Mouse (Mus musculus): ENCODE data around the gene Cacng8. TPM values are rescaled to one million over a fixed set of nuclear protein-coding genes. Genes with fewer than 3 reads are reported as not detected.

Cacng8 gene
- total RNA-seq (2021) = 2.5 and 5.1 TPM in 2 replicates
- long read RNA-seq = 0 reads

DNA sequence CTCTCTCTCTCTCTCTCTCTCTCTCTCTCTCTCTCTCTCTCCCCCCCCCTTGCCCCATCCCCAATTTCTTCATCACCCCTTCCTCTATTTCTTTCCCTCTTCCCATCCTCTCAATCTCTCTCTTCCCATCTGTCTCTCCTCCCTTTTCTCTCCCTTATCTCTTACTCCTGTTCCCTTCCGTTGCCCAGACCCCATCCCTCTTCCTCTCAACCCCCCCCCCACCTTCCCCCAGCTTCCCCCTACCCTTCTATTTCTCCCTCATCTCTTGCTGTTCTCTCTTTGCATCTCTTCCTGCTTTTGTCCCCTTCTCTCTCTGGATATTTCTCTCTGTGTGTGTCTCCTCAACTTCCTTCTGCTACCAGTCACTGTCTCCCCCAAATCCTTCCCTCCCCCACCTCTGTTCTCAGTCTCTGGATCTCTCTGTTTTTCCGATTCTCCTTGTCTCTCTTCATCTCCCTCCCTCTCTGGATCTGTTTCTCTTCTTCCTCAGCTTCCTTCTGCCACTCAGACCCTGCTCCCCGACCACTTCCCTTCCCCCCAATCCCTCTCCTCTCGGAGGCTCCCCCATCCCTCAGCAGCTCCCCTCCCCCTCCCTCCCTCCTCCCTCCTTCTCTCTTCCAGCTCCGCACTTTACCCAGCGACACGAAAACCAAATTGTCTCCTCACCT lies at the start of gene Cacng8:
Gene Cacng8 (plus strand): TSS at position 271 of the 668 bp plus-strand sequence.
- DNase-seq = no peak

GRCm38 (mm10) chr7:3343861-3344260 lies 46.6 kb upstream of the Cacng8 start:
- DNase-seq = no peak

DNA sequence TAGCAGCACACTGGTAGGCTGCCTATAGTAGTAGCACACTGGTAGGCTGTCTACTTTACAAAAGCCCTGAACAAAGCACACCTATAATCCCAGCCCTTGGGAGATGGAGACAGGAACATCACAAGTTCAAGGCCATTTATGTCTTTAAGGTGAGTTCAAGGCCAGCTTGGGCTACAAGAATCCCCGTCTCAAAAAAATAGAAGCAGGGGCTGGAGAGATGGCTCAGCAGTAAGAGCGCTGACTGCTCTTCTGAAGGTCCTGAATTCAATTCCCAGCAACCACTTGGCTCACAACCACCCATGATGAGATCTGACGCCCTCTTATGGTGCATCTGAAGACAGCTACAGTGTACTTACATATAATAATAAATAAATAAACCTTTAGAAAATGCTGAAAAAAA lies 45.2 kb upstream of the Cacng8 start:
- no peak for DNase-seq

GRCm38 (mm10) chr7:3347366-3348287 lies 42.9 kb upstream of the Cacng8 start:
- DNase-seq = no peak

DNA sequence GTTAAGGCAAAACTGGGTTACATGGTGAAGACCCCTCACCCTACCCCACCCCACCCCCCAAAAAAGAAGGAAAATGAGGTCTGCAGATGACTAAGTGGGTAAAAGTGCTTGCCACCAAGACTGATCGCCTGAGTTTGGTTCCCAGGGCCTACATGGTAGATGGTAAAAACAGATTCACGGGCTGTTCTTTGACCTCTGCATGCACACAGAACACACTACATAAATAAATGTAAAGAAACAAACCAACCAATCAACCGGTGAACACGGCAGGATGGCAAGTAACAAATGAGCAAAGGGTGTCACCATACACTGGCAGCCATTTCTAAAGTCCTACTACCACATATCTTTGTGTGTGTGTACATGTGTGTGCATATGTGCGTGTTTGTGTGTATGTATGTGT lies 42.2 kb upstream of the Cacng8 start:
- no peak for DNase-seq

GRCm38 (mm10) chr7:3349775-3350174 lies 40.7 kb upstream of the Cacng8 start:
- no peak for DNase-seq

GRCm38 (mm10) chr7:3351536-3351935 lies 38.9 kb upstream of the Cacng8 start:
- no peak for DNase-seq

- peak; percentile 19 for DNase-seq
Measured at GRCm38 (mm10) chr7:3354850-3355249, 35.6 kb upstream of the Cacng8 start.

- no peak for DNase-seq
Measured at GRCm38 (mm10) chr7:3360678-3361077, 29.8 kb upstream of the Cacng8 start.

DNA sequence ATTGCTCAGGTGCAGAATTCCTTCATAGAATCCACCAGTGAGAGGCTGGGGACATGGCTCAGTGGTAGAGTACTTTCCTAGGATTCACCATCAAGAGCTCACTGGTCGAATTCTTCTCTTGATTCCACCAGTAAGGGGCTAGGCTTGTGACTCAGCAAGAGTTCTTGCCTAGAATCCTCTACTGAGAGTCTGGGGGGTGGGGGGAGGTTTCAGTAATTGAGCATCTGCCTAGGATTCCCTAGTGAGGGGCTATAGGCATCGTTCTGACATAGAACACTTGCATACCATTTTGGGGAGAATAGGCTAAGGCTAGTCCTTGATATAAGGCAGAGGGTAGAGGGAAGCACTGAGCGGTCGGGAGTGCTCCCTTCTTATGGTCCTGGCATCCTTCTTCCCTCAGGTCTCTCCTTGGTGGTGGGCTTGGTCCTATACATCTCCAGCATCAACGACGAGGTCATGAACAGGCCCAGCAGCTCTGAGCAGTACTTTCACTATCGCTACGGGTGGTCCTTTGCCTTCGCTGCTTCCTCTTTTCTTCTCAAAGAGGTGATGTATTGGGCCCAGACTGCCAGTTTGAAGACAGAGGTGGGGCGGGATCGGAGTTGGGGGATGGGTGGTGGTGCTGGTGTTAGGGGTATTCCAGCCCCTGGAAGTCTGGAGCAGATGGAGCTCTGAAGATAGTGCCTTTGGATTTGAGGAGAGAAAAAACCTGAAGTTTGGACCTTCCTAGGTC lies 24.8 kb upstream of the Cacng8 start:
- DNase-seq = no peak

DNA sequence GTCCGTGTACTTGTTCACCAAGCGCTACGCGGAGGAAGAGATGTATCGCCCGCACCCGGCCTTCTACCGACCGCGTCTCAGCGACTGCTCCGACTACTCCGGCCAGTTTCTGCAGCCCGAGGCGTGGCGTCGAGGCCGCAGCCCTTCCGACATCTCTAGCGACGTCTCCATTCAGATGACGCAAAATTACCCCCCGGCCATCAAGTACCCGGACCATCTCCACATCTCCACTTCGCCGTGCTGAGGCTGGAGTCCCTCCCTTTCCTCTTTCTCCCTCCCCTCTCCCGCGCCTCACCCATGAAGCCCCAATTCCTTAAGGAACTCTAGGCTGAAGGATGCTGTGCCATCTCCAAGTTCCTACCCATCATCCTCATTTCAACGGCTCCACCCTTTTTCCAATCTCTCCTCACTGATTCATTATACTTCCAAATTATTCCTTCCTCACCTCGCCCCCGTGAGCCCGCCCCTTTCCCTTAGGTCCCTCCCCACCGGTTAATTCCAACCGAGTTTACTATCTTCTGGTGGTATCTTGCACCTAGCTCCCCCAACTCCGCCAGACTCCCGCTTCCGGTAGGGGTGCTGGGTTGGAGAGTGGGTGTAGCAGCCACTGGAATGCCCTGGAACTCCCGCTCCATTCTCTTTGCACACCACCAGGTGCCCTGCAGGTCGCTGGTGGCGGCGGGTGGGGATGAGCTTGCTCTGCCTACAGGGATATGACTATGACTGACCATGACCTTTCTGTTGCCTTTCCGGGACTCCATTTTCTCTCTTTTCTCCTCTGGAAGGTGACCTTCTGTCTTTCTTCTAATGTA lies 23.6 kb upstream of the Cacng8 start:
- no peak for DNase-seq

- DNase-seq = no peak
Measured at GRCm38 (mm10) chr7:3367569-3367968, 22.9 kb upstream of the Cacng8 start.

DNA sequence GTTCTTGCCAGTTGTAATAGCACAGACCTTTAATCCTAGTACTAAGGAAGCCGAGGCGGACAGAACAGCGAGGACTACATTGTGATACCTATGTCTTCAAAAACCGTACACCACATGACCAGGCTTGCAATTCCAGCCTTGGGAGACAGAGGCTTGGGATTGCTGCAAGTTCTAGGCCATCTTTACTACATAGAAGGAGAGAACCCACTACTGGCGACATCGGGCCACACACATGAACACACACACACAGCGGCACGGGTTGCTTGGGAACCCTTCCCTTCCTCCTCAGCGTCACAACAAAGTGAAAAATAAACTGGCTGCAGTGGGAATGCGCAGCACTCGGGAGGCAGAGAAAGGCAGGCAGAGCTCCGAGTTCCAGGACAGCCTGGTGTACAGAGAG lies 22.2 kb upstream of the Cacng8 start:
- DNase-seq = no peak

GRCm38 (mm10) chr7:3369189-3369588 lies 21.3 kb upstream of the Cacng8 start:
- no peak for DNase-seq

DNA sequence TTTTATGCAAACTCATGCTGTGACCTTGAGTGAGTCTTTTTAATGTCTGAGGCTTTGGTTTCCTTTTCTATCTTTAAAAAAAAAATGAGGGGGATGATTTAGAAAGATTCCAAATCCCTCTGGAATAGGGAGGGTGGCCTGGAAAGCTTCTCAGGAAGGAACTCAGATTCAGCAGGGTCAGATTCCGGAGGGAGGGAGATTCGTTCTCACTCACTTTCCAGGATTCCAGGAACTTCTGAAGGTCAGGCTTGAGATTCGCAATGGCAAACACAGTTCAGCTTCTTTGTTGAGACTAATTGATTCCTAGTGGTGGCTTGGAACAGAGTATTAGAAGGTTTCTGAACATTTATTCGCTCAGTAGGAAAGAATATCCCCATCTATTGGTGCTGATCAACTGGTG lies 20.1 kb upstream of the Cacng8 start:
- DNase-seq = no peak

DNA sequence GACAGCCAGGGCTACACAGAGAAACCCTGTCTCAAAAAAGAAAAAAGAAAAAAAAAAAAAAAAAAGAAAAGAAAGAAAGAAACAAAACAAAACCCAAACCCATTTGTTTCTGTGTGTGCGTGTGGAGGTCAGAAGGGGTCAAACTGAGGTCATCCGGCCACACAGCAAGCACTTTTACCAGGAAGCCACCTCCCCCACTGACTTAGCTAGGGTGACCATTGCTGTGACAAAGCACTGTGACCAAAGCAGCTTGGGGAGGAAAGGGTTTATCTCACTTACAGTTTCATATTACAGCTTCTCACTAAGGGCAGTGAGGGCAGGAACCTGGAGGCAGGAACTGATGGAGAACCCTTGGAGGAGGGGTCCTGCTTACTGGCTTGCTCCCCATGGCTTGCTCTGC lies 18.1 kb upstream of the Cacng8 start:
- DNase-seq = no peak

- no peak for DNase-seq
Measured at GRCm38 (mm10) chr7:3373754-3374153, 16.7 kb upstream of the Cacng8 start.

DNA sequence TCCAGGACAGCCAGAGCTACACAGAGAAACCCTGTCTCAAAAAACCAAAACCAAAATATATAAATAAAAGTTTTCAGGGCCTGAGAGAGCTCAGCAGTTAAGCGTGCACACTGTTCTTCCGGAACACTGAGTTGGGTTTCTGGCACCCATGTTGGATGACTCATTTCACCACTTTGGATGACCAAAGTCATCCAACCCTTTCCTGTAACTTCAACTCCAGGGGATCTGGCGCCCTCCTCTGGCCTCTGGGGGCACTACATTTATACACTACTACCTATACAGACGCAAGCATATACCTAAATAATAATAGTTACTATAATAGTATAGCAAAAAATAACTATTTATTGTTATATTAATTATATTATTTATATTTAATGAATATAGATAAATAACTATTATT lies 13.7 kb upstream of the Cacng8 start:
- DNase-seq = peak; percentile 80

- DNase-seq = no peak
Measured at GRCm38 (mm10) chr7:3382123-3382522, 8.4 kb upstream of the Cacng8 start.

DNA sequence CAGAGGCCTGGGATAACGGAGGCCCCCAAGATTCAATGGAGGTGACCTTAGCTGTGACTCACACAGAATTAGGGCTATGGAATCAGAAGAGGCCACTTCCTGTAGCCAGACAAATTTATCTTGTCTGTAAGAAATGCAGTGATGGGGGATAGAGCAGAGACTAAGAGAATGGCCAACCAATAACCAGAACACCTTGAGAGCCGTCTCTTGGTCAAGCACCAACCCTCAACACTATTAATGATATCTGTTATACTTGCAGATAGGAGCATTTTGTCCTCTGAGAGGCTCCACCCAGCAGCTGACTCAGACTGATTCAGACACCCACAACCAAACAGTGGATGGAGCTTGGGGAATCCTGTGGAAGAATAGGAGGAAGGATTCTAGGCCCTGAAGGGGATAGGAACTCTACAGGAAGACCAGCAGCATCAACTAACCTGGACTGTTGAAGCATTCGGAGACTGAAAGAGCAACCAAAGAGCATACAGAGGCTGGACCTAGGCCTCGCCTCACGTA lies 5.6 kb upstream of the Cacng8 start:
- DNase-seq = no peak

- DNase-seq = no peak
Measured at GRCm38 (mm10) chr7:3386036-3386730, 4.3 kb upstream of the Cacng8 start.

Measured in adrenal gland, postnatal 25 days (tissue).